19 mouse cellular contexts compared by ENCODE assay signal in genomic region chr3:121471703-121472102, GRCm38 (mm10). TPM values are rescaled to one million over a fixed set of nuclear protein-coding genes. Genes with fewer than 3 reads are reported as not detected.
DNase-seq lines count a peak whose midpoint lies in the region; ATAC-seq and TF ChIP-seq lines count a peak whose summit lies in the region.
"Had no signal": no experiment of that assay in that cellular context is flagged by ENCODE, and none has a peak within 500 bp of the region (broad histone marks: within the 10 kb centered on the region; RNA-seq: fewer than 3 reads in every experiment).

No protein-coding gene starts in this region.

- no peak overlapping the region for H3K9ac ChIP-seq in heart, postnatal 0 days (replicated peaks; ENCODE audit: low read depth, low read length)
- H3K9ac ChIP-seq in kidney, embryonic 16.5 days (replicated peaks; ENCODE audit: low read length) = no peak overlapping the region
- H3K9ac ChIP-seq: forebrain, embryonic 13.5 days; liver, embryonic 13.5 days; midbrain, embryonic 13.5 days; neural tube, embryonic 15.5 days had no signal

- no peaks in the 10 kb centered on the region for H3K36me3 ChIP-seq in heart, postnatal 0 days (replicated peaks; ENCODE audit: control insufficient read depth, insufficient read depth, low read length)
- no peaks in the 10 kb centered on the region for H3K36me3 ChIP-seq in kidney, embryonic 16.5 days (ENCODE audit: insufficient read depth, low read length)
- H3K36me3 ChIP-seq: G1E; heart, embryonic 10.5 days; liver, embryonic 13.5 days; midbrain, embryonic 13.5 days; neural tube, embryonic 15.5 days had no signal

- intact Hi-C loops in heart, postnatal 14 days (cut with DNase I) = no loop called here

- WGBS in heart, postnatal 0 days = 56% methylated on average over 11 of the region's 11 CpGs
- WGBS in kidney, embryonic 16.5 days = 51% methylated on average over 11 of the region's 11 CpGs

- ATAC-seq in heart, postnatal 0 days (ENCODE audit: insufficient read depth, low read depth) = peak; percentile 49
- ATAC-seq in kidney, embryonic 16.5 days (ENCODE audit: low FRiP score, low TSS enrichment) = peak; percentile 43; the same call in 1 of the 2 replicates
- ATAC-seq: forebrain, embryonic 13.5 days; midbrain, embryonic 13.5 days had no signal

- H3K9me3 ChIP-seq in heart, postnatal 0 days (replicated peaks; ENCODE audit: control insufficient read depth, low read length) = no peaks in the 10 kb centered on the region
- H3K9me3 ChIP-seq in kidney, embryonic 16.5 days (ENCODE audit: low read length) = no peaks in the 10 kb centered on the region
- H3K9me3 ChIP-seq: forebrain, embryonic 13.5 days; G1E; heart, embryonic 10.5 days; liver, embryonic 13.5 days; midbrain, embryonic 13.5 days; neural tube, embryonic 15.5 days had no signal

- no peaks in the 10 kb centered on the region for H3K27me3 ChIP-seq in heart, postnatal 0 days (ENCODE audit: control insufficient read depth, insufficient read depth, low read length)
- H3K27me3 ChIP-seq in kidney, embryonic 16.5 days (ENCODE audit: insufficient read depth, low read length) = no peaks in the 10 kb centered on the region
- H3K27me3 ChIP-seq: forebrain, embryonic 13.5 days; liver, embryonic 13.5 days; midbrain, embryonic 13.5 days; neural tube, embryonic 15.5 days had no signal

- 0 out of 2 replicates have a peak overlapping the region, but pooled peaks have one; percentile 13 for H3K4me2 ChIP-seq in heart, postnatal 0 days (ENCODE audit: low read depth, low read length)
- H3K4me2 ChIP-seq in kidney, embryonic 16.5 days (replicated peaks; ENCODE audit: low read depth, low read length) = no peak overlapping the region
- H3K4me2 ChIP-seq: forebrain, embryonic 13.5 days; liver, embryonic 13.5 days; midbrain, embryonic 13.5 days; neural tube, embryonic 15.5 days had no signal

- no peak overlapping the region for H3K27ac ChIP-seq in heart, postnatal 0 days (ENCODE audit: low read depth)
- no peak overlapping the region for H3K27ac ChIP-seq in kidney, embryonic 16.5 days (ENCODE audit: low read length)
- H3K27ac ChIP-seq: forebrain, embryonic 13.5 days; heart, embryonic 10.5 days; layer of hippocampus, adult 2 months; liver, embryonic 13.5 days; midbrain, embryonic 13.5 days; neural tube, embryonic 15.5 days had no signal

- no peak for TF ChIP-seq EP300 in heart, postnatal 0 days (IDR thresholded peaks at IDR 0.05; ENCODE audit: low read depth)

- TF ChIP-seq CTCF in heart, postnatal 0 days (IDR thresholded peaks at IDR 0.05; ENCODE audit: low read depth) = no peak

- no peak overlapping the region for H3K4me3 ChIP-seq in heart, postnatal 0 days (ENCODE audit: low read depth, low read length)
- H3K4me3 ChIP-seq in kidney, embryonic 16.5 days (ENCODE audit: low read length) = no peak overlapping the region
- H3K4me3 ChIP-seq: forebrain, embryonic 13.5 days; heart, embryonic 10.5 days; layer of hippocampus, adult 2 months; liver, embryonic 13.5 days; midbrain, embryonic 13.5 days; myocyte; neural tube, embryonic 15.5 days had no signal

- DNase-seq in heart, postnatal 0 days (ENCODE audit: low spot score) = no peak
- no peak for DNase-seq in heart, postnatal 14 days
- DNase-seq in lung, postnatal 10 days = peak; percentile 36
- no peak for DNase-seq in lung, postnatal 14 days
- DNase-seq in yolk sac, embryonic 10.5 days (ENCODE audit: low spot score) = no peak
- DNase-seq in gastrocnemius, postnatal 25 days = no peak
- DNase-seq: cerebellum, postnatal 25 days; gastrocnemius, postnatal 14 days; heart, postnatal 36 days; liver, embryonic 13.5 days; right cerebral cortex, postnatal 25 days had no signal

- peaks cover 12% of the 10 kb centered on the region; the same call in 1 of the 2 replicates for H3K4me1 ChIP-seq in heart, postnatal 0 days (ENCODE audit: control insufficient read depth, insufficient read depth)
- H3K4me1 ChIP-seq in kidney, embryonic 16.5 days (ENCODE audit: insufficient read depth, low read length) = peaks cover 27% of the 10 kb centered on the region

RNA-seq across cellular contexts. Expression of gene Cnn3, which starts 45.4 kb away (rescaled TPM):
- total RNA-seq in heart, postnatal 0 days (2014; rRNA removed; ENCODE audit: low replicate concordance) = 132 and 166 TPM in 2 replicates
- 187 and 190 TPM in 2 replicates for polyA plus RNA-seq in heart, postnatal 0 days (2015; fragmentation: Nextera tagmentation; extraction: Ambion mirVana)
- 10 to 100 TPM; 68.1 to 74.9 TPM for total RNA-seq in heart, postnatal 14 days (2021)
- polyA plus RNA-seq in kidney, embryonic 16.5 days (2015; fragmentation: Nextera tagmentation; extraction: Ambion mirVana) = 620 and 668 TPM in 2 replicates
- 10 to 100 TPM; 28.0 to 29.2 TPM for total RNA-seq in gastrocnemius, postnatal 25 days (2021)
- polyA plus RNA-seq: G1E had no signal
